Mouse (Mus musculus) gonadal fat pad, adult 2 months (tissue): Measurements from ENCODE around the gene Aco1. TPM values are rescaled to one million over a fixed set of nuclear protein-coding genes. Genes with fewer than 3 reads are reported as not detected.

ENCODE experiments used
- DNase-seq: peaks from one replicate; pipeline ENCODE4 v3.0.0-alpha.2; 2012; ENCODE audit warnings: low read depth
- polyA plus RNA-seq: library from polyadenylated mRNA; depleted of rRNA; stranded (reverse); fragments of >200 nt; gene quantifications from 2 replicates; pipeline ENCODE4 v1.2.3, GENCODE M21; 2012

The Aco1 gene
- polyA plus RNA-seq, 1 experiment, result 143 TPM

DNA sequence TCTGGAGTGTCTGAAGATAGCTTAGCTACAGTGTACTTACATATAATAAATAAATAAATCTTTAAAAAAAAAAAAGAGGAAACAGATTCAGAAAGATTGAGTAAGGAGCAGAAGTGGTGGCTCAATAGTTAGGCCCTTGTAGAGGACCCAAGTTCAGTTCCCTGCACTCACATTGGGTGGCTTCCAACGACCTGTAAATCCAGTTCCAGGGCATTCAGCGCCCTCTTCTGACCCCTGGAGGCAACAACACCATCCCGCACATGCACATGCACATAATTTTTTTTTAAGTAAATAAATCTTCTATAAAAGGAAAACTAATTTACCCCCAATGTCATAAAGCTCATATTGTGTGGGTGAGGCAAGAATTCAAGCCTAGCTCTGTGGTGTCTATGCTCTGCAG is 75.0 kb downstream of the Aco1 start:
- no peak for DNase-seq

- no peak for DNase-seq
These were observed 75.5 kb downstream of the Aco1 start for GRCm38 (mm10) chr4:40218382-40218781.

GRCm38 (mm10) chr4:40220437-40220836 is 77.6 kb downstream of the Aco1 start:
- DNase-seq, result no peak

DNA sequence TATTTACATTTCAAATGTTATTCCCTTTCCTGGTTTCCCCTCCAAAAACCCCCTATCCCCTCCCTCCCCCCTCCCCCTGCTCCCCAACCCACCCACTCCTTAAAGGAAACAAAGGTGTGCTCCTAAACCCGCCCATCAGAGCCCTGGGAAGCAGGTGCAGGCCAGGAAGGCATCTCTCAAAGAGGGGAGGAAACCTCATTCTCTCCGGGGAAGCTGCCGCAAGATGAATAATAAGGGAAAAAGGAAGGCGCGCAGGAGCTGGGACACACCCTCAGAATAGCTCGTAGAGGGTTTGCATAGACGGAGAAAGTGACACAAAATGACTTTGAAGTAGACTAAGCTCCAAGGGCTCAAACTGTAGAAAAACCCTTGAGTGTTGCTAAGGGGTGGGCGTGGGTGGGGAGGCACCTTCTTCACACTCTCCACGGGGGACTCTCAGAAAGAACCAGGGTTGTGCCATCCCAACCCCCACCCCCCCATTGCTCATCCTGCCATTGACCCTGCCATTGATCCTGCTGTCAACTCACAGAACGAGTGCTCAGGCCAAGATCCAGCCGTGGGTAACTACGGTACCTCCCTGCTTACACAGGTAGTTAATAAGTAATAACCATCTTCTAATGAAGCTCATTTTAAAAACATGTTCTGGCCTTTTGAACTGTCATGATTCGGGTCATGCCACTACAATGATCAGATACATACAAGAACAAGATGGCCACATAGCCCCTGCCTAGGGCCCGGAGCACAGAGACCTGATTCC is 78.3 kb downstream of the Aco1 start:
- DNase-seq, result no peak

- DNase-seq, result no peak
These were observed 79.2 kb downstream of the Aco1 start for GRCm38 (mm10) chr4:40221876-40222585.

DNA sequence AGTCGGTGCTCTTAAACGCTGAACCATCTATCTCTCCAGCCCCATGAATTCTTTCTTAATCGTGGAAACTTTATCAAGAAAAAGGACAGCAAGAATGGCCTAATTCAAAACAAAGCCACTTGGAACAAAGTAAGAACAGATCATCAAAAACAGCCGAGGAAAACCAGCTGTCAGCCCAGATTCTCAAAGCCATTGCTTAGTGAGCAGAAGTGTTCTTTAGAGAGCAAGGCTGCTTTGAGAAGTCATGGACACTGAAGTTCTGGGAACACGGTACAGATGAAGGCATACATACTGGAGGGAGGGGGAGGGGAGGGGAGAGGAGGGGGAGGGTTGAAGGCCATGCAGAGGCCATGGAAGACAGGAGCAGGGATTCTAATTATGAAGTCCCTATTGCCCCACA is 83.2 kb downstream of the Aco1 start:
- no peak for DNase-seq

- no peak for DNase-seq
These were observed 84.2 kb downstream of the Aco1 start for GRCm38 (mm10) chr4:40227131-40227530.

- DNase-seq, result no peak
These were observed 85.0 kb downstream of the Aco1 start for GRCm38 (mm10) chr4:40227886-40228285.

GRCm38 (mm10) chr4:40229723-40230122 is 86.8 kb downstream of the Aco1 start:
- DNase-seq, result no peak

DNA sequence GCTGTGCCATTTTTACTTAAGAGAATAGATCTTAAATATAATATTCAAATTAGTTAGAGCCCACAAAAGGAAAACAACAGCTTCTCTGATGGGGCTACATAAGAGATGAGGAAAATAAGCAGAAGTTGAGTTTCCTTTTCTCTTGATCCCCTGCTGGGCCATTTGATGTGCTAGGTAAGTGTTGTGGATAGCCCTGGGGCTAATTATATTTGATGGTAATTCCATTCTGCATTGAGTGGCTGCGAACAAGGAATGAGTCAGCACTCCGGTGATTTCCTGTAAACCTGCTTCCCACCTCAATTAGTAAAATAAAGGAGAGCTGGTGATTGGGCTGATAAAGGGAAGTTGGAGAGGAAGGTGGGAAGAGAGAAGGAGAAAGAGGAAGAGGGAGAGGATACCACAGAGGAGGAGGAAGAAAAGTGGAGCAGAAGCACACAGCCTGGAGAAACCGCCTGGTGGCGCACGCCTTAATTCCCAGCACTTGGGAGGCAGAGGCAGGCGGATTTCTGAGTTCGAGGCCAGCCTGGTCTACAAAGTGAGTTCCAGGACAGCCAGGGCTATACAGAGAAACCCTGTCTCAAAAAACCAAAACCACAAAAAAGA is 90.3 kb downstream of the Aco1 start:
- no peak for DNase-seq

DNA sequence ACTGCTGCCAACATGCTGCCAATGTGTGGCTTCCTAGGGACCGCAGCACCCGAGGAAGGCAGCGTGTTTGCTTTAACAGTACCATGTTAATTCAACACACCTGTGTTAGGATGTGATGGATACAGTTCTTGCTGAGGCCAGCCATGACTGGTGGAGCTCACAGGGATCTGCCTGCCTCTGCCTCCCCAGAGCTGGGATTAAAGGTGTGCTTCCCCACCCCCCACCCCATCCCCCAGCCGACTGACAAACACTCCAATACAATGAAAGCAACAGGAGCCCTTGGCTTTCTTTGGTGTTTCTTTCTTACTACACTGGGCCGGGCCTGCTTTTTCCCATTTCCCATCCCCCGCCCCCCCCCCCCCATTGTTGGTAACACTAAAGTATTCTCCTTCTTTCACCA is 91.4 kb downstream of the Aco1 start:
- DNase-seq, result no peak

DNA sequence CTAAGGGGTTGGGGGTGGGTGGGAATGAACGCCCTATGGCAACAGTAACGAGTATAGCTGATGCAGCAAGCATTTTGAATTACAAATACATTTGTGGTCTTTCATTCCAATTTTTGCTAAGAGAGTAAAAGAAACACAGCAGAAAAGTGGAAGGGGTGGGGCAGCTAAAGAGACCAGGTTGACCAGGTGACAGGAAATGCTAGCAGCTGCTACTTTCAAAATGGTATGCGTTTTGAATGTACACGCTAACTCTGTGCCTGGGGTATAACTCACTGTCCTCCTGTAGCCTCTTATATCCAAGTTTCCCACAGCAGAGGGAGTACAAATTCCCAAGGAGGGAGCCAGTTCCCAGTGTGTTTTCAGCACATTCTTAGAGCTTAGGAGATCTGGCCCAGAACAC is 93.9 kb downstream of the Aco1 start:
- no peak for DNase-seq

GRCm38 (mm10) chr4:40238483-40239408 is 95.9 kb downstream of the Aco1 start:
- no peak for DNase-seq

DNA sequence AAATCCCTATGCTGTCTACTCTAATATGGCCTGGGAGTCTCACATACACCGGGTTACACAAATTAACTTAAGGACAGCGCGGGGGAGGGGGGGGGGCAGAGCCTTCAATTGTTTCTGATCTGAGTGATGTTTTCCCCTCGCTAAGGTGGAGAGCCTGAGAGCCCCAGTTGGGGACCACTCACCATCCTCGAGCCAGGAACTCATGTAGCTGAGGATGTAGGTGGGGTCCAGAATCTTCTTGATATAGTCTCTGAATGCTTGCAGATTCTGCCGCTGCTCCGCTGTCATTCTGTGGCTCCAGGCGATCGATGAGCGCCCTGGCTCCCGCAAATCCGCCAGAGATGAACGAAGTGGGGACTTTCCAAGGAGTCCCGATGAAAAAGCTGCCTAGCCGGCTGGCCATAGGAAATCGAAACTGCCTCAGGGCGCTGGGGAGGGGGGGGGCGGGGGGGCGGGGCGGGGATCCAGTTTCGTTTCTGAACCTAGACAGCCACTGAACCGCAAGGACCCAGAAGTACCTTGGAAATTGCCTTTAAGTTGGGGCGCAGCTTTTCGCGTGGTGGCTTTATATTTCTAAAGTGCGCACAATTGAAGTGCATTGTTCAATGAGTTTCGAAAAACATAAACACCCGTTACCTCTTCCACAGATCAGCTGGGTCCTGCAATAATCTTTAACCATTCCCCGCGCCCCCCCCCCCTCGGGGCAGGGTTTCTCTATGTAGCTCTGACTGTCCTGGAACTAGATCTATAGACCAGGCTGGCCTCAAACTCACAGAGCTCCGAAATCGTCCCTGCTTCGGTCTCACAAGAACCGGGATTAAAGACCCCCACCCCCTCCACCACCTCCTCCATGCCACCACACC is 96.8 kb downstream of the Aco1 start, which contains the start of gene Ddx58:
Ddx58 (minus strand) TSS at position 420 of the 863 bp plus-strand sequence.
- no peak for DNase-seq

- no peak for DNase-seq
These were observed 97.4 kb downstream of the Aco1 start for GRCm38 (mm10) chr4:40240272-40240744.

GRCm38 (mm10) chr4:40241928-40242327 is 99.0 kb downstream of the Aco1 start:
- no peak for DNase-seq

GRCm38 (mm10) chr4:40243006-40243405 is 100.1 kb downstream of the Aco1 start:
- no peak for DNase-seq

GRCm38 (mm10) chr4:40244035-40244434 is 101.2 kb downstream of the Aco1 start:
- no peak for DNase-seq
